Mouse (Mus musculus): ENCODE results near the gene Ccdc85b. TPM values are rescaled to one million over a fixed set of nuclear protein-coding genes. Genes with fewer than 3 reads are reported as not detected.

Gene Ccdc85b
- polyA plus RNA-seq, 1 experiment from 2014 or later = 7.5 TPM

- Histone ChIP-seq H3K4me2 (ENCODE audit: low read depth, low read length) (peak overlapping the region; percentile 91), H3K9me3 (replicated peaks; ENCODE audit: control insufficient read depth, low read length) (no peaks in the 10 kb centered on the region), H3K36me3 (replicated peaks; ENCODE audit: control insufficient read depth, insufficient read depth, low read depth, low read length) (no peaks in the 10 kb centered on the region), H3K9ac (replicated peaks; ENCODE audit: low read length) (no peak overlapping the region), H3K4me3 (ENCODE audit: low read depth, low read length) (peak overlapping the region; percentile 50), H3K4me1 (ENCODE audit: control insufficient read depth, insufficient read depth, low read length) (peaks cover 8% of the 10 kb centered on the region), H3K27me3 (ENCODE audit: control insufficient read depth, insufficient read depth, low read length) (peaks cover 35% of the 10 kb centered on the region), H3K27ac (replicated peaks; ENCODE audit: low read depth, low read length) (no peak overlapping the region)
- ATAC-seq (replicated peaks; ENCODE audit: insufficient number of reproducible peaks, low FRiP score, low TSS enrichment, low read depth) (peak; percentile 35; the same call in 1 of the 2 replicates), DNase-seq (ENCODE audit: low spot score) (no peak)
- WGBS = 7% methylated on average over 36 of the region's 36 CpGs
These were observed 9.1 kb downstream of the Ccdc85b start for GRCm38 (mm10) chr19:5448354-5449150.

- WGBS = 2% methylated on average over 70 of the region's 70 CpGs
- Histone ChIP-seq H3K4me3 (ENCODE audit: low read depth, low read length) (peak within 1 kb of the TSS; percentile 50), H3K4me2 (ENCODE audit: low read depth, low read length) (peak within 1 kb of the TSS; percentile 91), H3K27ac (replicated peaks; ENCODE audit: low read depth, low read length) (no peak within 1 kb of the TSS), H3K4me1 (ENCODE audit: control insufficient read depth, insufficient read depth, low read length) (peaks cover 8% of the 10 kb centered on the region), H3K27me3 (ENCODE audit: control insufficient read depth, insufficient read depth, low read length) (peaks cover 35% of the 10 kb centered on the region), H3K9me3 (replicated peaks; ENCODE audit: control insufficient read depth, low read length) (no peaks in the 10 kb centered on the region), H3K36me3 (replicated peaks; ENCODE audit: control insufficient read depth, insufficient read depth, low read depth, low read length) (no peaks in the 10 kb centered on the region), H3K9ac (replicated peaks; ENCODE audit: low read length) (0 out of 2 replicates have a peak within 1 kb of the TSS, but pooled peaks have one; percentile 34)
- peak; percentile 46; the same call in 1 of the 2 replicates for ATAC-seq (replicated peaks; ENCODE audit: insufficient number of reproducible peaks, low FRiP score, low TSS enrichment, low read depth)
- DNase-seq (ENCODE audit: low spot score) = peak; percentile 67
These were observed 10.0 kb downstream of the Ccdc85b start, which contains the start of gene Fosl1 for GRCm38 (mm10) chr19:5447515-5448353. Gene Fosl1 (plus strand): TSS chr19:5447547.

- Histone ChIP-seq H3K27ac (replicated peaks; ENCODE audit: low read depth, low read length) (no peak overlapping the region), H3K9me3 (replicated peaks; ENCODE audit: control insufficient read depth, low read length) (no peaks in the 10 kb centered on the region), H3K4me3 (ENCODE audit: low read depth, low read length) (no peak overlapping the region), H3K9ac (replicated peaks; ENCODE audit: low read length) (no peak overlapping the region), H3K4me1 (ENCODE audit: control insufficient read depth, insufficient read depth, low read length) (peaks cover 8% of the 10 kb centered on the region), H3K4me2 (ENCODE audit: low read depth, low read length) (no peak overlapping the region), H3K27me3 (ENCODE audit: control insufficient read depth, insufficient read depth, low read length) (peaks cover 35% of the 10 kb centered on the region), H3K36me3 (replicated peaks; ENCODE audit: control insufficient read depth, insufficient read depth, low read depth, low read length) (no peaks in the 10 kb centered on the region)
- ATAC-seq (replicated peaks; ENCODE audit: insufficient number of reproducible peaks, low FRiP score, low TSS enrichment, low read depth) = no peak
- DNase-seq (ENCODE audit: low spot score) = no peak
- WGBS = 91% methylated on average over 5 of the region's 5 CpGs
These were observed 11.9 kb downstream of the Ccdc85b start for GRCm38 (mm10) chr19:5445747-5446146.

GRCm38 (mm10) chr19:5444954-5445353 lies 12.7 kb downstream of the Ccdc85b start:
- Histone ChIP-seq H3K9ac (replicated peaks; ENCODE audit: low read length) (no peak overlapping the region), H3K4me1 (ENCODE audit: control insufficient read depth, insufficient read depth, low read length) (peaks cover 8% of the 10 kb centered on the region), H3K4me2 (ENCODE audit: low read depth, low read length) (no peak overlapping the region), H3K36me3 (replicated peaks; ENCODE audit: control insufficient read depth, insufficient read depth, low read depth, low read length) (no peaks in the 10 kb centered on the region), H3K9me3 (replicated peaks; ENCODE audit: control insufficient read depth, low read length) (0 out of 2 replicates have a peak, but pooled peaks cover 3% of the 10 kb centered on the region), H3K4me3 (ENCODE audit: low read depth, low read length) (no peak overlapping the region), H3K27me3 (ENCODE audit: control insufficient read depth, insufficient read depth, low read length) (peaks cover 31% of the 10 kb centered on the region), H3K27ac (replicated peaks; ENCODE audit: low read depth, low read length) (no peak overlapping the region)
- DNase-seq (ENCODE audit: low spot score) (no peak), ATAC-seq (replicated peaks; ENCODE audit: insufficient number of reproducible peaks, low FRiP score, low TSS enrichment, low read depth) (no peak)
- 30% methylated on average over 7 of the region's 7 CpGs for WGBS

- no peak for DNase-seq (ENCODE audit: low spot score)
- no peaks in the 10 kb centered on the region for H3K36me3 ChIP-seq (replicated peaks; ENCODE audit: control insufficient read depth, insufficient read depth, low read depth, low read length)
- H3K9ac ChIP-seq (replicated peaks; ENCODE audit: low read length) = no peak overlapping the region
- H3K4me2 ChIP-seq (ENCODE audit: low read depth, low read length) = no peak overlapping the region
- H3K4me3 ChIP-seq (ENCODE audit: low read depth, low read length) = no peak overlapping the region
- H3K4me1 ChIP-seq (ENCODE audit: control insufficient read depth, insufficient read depth, low read length) = peaks cover 8% of the 10 kb centered on the region
- 66% methylated on average over 9 of the region's 9 CpGs for WGBS
- no peak overlapping the region for H3K27ac ChIP-seq (replicated peaks; ENCODE audit: low read depth, low read length)
- no peak for ATAC-seq (replicated peaks; ENCODE audit: insufficient number of reproducible peaks, low FRiP score, low TSS enrichment, low read depth)
- peaks cover 27% of the 10 kb centered on the region for H3K27me3 ChIP-seq (ENCODE audit: control insufficient read depth, insufficient read depth, low read length)
- H3K9me3 ChIP-seq (replicated peaks; ENCODE audit: control insufficient read depth, low read length) = 0 out of 2 replicates have a peak, but pooled peaks cover 3% of the 10 kb centered on the region
These were observed 13.3 kb downstream of the Ccdc85b start for GRCm38 (mm10) chr19:5444371-5444908.

GRCm38 (mm10) chr19:5433951-5434350 lies 23.7 kb downstream of the Ccdc85b start:
- 66% methylated on average over 7 of the region's 7 CpGs for WGBS
- ATAC-seq (replicated peaks; ENCODE audit: insufficient number of reproducible peaks, low FRiP score, low TSS enrichment, low read depth) (no peak), DNase-seq (ENCODE audit: low spot score) (no peak)
- H3K27me3 ChIP-seq (ENCODE audit: control insufficient read depth, insufficient read depth, low read length) = no peaks in the 10 kb centered on the region
- H3K9me3 ChIP-seq (replicated peaks; ENCODE audit: control insufficient read depth, low read length) = no peaks in the 10 kb centered on the region
- H3K4me3 ChIP-seq (ENCODE audit: low read depth, low read length) = no peak overlapping the region; the same call in 1 of the 2 replicates
- no peak overlapping the region; the same call in 1 of the 2 replicates for H3K9ac ChIP-seq (replicated peaks; ENCODE audit: low read length)
- no peaks in the 10 kb centered on the region for H3K36me3 ChIP-seq (replicated peaks; ENCODE audit: control insufficient read depth, insufficient read depth, low read depth, low read length)
- H3K4me1 ChIP-seq (ENCODE audit: control insufficient read depth, insufficient read depth, low read length) = peaks cover 4% of the 10 kb centered on the region; the same call in 1 of the 2 replicates
- H3K4me2 ChIP-seq (ENCODE audit: low read depth, low read length) = peak overlapping the region; percentile 64; the same call in 1 of the 2 replicates
- no peak overlapping the region for H3K27ac ChIP-seq (replicated peaks; ENCODE audit: low read depth, low read length)

GRCm38 (mm10) chr19:5432992-5433852 lies 24.5 kb downstream of the Ccdc85b start:
- peaks cover 4% of the 10 kb centered on the region; the same call in 1 of the 2 replicates for H3K4me1 ChIP-seq (ENCODE audit: control insufficient read depth, insufficient read depth, low read length)
- DNase-seq (ENCODE audit: low spot score) (peak; percentile 68), ATAC-seq (replicated peaks; ENCODE audit: insufficient number of reproducible peaks, low FRiP score, low TSS enrichment, low read depth) (peak; percentile 63)
- 6% methylated on average over 16 of the region's 16 CpGs for WGBS
- peak overlapping the region; percentile 64 for H3K4me2 ChIP-seq (ENCODE audit: low read depth, low read length)
- no peaks in the 10 kb centered on the region for H3K36me3 ChIP-seq (replicated peaks; ENCODE audit: control insufficient read depth, insufficient read depth, low read depth, low read length)
- H3K9ac ChIP-seq (replicated peaks; ENCODE audit: low read length) = peak overlapping the region; percentile 51
- peak overlapping the region; percentile 17 for H3K4me3 ChIP-seq (ENCODE audit: low read depth, low read length)
- H3K9me3 ChIP-seq (replicated peaks; ENCODE audit: control insufficient read depth, low read length) = no peaks in the 10 kb centered on the region
- no peaks in the 10 kb centered on the region for H3K27me3 ChIP-seq (ENCODE audit: control insufficient read depth, insufficient read depth, low read length)
- no peak overlapping the region for H3K27ac ChIP-seq (replicated peaks; ENCODE audit: low read depth, low read length)

Measured in embryonic facial prominence, embryonic 11.5 days (tissue).